Mouse (Mus musculus) thymus, postnatal 10 days (tissue): ENCODE measurements at regions not wholly inside any gene's neighbourhood (a gene's known extent, or its start where the extent isn't known, plus 50 kb on each side); places are given as distances from the start of the nearest gene placed in this dataset.
A peak's percentile ranks its signal among the peaks of the same experiment; 100 is the strongest.

Experiments used
- DNase-seq, 2 experiments: peaks; one replicate each; pipeline ENCODE4 v3.0.0; 2021; ENCODE audit warnings: low spot score in 2 of 2

DNA sequence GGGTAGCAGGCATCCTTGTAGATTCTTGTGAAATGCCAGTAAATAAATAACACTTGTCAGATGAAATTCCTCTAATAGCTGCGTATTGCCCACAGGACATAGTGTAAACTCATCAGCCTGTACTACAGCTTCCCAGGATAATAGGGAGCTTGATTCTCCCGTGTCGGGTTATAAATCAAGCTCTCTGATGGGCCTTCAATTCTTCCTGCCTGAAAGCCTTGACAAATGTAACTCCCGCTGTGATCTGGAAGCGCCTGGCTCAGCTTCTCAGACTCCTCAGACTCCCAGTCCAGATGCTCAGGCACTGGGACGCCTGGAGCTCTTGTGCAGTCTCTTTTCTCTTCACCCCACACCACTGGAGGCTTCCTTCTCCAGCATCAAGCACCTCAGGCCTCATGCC, 151.3 kb downstream of the Fam76b start:
- DNase-seq = no peak

- no peak for DNase-seq
Measured at GRCm38 (mm10) chr9:13987486-13987885, 160.0 kb downstream of the Fam76b start.

DNA sequence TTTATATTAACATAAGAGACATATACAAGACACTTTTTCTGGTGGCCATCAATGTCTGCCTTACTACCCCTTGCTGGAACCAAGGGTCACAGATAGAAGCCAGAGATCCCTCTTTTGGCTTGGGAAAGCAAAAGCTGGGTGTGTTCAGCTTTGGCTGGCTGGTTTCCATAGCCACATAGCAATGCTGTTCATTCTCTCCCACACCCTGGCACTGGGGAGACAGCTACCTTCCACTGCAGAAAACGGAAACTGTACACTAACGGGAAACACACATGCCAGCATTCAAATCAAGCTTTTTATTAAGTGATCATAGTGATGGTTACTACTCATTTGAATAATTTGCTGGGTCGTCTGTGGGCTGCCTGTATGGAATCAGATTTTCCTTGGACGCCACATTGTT, 161.4 kb downstream of the Fam76b start:
- DNase-seq = no peak

DNA sequence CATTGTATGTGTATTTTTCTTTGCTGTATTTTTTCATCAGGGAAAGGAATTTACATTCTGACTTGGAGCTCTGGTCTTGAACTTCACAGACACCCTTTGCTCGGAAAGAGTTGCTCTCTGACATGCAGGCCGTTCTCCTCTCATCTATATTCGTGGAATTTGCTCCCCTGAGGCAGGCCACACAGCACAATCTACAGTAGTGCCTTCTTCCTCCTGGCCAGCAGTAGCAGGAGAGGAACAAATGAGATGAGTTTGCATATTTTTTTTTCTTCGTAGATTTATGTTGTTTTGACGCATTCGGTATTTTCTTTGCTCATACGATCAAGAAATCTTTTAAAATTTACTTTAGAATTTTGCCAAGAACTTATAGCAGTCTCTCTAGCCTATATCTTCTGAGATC, 163.4 kb downstream of the Fam76b start:
- no peak for DNase-seq

DNA sequence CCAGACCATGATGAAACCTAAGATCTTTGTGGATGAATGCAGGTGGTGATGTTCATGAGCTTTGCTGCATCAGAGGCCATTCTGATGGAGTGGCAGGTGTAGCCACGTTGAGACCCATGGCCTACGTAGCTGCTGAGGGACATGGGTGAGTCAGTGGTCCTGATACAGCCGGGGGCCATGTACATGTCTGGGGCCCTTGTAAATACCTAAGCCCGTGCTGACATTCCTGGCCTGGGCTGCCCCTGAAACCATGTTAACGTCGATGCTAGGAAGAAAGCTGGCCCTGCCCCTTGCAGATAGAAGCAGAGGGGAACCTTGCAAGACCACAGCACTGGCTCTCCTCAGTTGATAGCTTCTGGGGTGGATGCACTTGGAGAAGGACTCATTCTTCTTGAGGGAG, 165.2 kb downstream of the Fam76b start:
- DNase-seq = no peak

DNA sequence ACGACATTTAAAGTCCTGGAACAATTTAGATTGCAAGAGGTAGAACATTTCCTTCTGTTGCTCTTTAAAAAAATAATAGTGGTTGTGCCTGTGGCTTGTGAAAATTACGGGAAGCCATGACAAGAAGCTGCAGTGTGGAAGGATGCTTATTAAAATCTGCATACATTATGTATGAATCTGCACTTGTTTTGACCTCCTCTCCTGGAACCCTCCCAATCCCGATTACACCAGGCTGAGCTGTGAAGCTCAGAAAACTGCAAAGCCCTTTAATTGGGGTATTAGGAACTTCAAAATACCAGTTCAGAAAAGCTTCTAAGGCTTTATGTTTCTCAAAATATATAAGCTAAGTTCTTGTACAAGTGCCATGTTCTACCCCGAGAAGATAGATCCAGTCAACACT, 171.8 kb downstream of the Fam76b start:
- no peak for DNase-seq

DNA sequence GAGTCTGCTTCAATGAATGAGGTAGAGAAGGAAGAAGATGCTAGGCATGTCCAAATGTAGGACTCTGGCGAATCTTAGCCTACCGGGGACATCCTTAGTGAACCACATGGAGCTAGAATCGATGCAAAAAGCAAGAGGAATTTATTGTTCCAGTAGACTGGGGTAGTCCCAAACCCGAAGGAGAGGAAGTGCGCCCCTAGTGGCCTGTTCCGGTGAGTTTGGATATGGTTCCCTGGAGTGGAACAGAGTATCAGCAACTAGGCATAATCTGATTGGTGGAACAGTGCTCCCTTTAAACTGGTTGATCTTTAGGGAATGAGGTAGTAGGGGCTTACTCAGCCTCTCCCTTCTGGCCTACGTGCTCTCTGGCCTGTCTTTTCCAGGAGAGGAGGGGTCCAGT, 174.0 kb downstream of the Fam76b start:
- peak in 1 of 2 experiments; percentile 32 for DNase-seq

GRCm38 (mm10) chr9:14002236-14002635, 174.7 kb downstream of the Fam76b start:
- no peak for DNase-seq

GRCm38 (mm10) chr9:14003163-14003562, 175.6 kb downstream of the Fam76b start:
- DNase-seq = no peak

- DNase-seq = no peak
Measured at GRCm38 (mm10) chr9:14006233-14006984, 178.9 kb downstream of the Fam76b start.

GRCm38 (mm10) chr9:14009451-14009850, 181.9 kb downstream of the Fam76b start:
- no peak for DNase-seq

DNA sequence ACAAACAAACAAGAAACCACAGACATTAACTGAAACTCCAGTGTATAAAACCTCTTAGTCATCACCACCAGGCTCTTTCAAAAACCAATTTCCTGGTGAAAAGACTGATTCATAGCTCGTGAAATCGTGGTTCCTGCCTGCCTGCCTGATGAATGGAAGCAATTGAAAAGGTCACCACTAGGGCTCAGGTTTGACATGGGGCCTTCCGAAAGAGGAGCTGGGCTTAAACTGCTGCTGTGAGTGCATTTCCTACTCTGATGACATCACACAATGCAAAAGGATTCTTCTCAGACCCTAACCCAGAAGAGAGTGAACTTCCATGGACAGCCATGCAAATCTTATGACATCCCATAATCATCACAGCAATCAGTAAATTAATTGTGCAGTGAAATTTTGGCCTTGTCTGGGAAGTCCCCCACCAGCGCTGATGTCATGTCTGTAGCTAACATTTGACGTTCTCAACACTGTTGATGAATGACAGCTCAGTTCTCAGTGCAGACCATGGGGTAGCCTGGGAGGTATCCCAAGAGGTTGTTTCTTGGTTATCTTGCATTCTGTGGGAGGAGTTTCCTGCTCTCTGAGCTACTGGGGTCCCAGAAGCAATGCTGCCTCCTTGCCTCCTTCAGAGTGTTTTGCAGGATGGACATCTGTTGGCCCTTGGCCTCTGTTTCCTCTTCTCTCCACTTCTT, 182.9 kb downstream of the Fam76b start:
- DNase-seq = peak in 1 of 2 experiments; percentile 23

GRCm38 (mm10) chr9:14024216-14024615, 196.7 kb downstream of the Fam76b start:
- DNase-seq = no peak

GRCm38 (mm10) chr9:14024701-14025100, 197.2 kb downstream of the Fam76b start:
- DNase-seq = no peak

DNA sequence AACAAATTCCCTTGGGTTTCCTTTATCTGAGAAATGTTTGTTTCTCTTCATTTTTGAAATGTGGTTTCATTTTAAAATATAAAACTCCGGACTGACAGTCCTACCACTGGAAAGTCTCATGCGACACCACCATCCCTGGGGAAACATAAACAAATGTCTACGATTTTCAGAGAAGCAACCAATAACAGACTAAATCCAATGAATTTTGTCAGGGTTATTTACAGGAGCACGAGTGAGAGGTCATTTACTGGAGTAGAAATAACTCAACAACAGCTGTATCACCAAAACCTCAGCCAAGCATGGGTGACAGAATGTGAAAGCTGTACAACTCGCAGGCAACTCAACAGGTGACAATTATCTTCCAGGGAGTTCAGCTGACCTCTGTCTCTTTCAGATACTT, 200.5 kb downstream of the Fam76b start:
- no peak for DNase-seq

GRCm38 (mm10) chr9:14031358-14032047, 204.0 kb downstream of the Fam76b start:
- DNase-seq = no peak

DNA sequence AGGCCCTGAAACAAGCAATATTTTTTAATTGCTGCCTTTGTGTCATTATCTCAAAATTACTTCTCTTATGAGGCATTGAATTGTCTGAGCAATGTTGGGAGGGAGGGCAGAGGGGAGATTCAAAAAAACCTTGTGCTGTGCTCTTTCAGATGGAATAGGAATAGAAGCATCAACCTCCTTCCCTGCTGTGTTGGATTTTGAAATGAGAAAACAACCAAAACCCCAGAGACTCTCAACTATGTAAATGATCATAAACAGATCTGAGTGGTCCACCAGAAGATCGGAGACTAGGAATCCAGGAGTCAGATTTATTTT, 204.5 kb downstream of the Fam76b start:
- DNase-seq = no peak

GRCm38 (mm10) chr9:14035526-14035925, 208.0 kb downstream of the Fam76b start:
- DNase-seq = no peak

DNA sequence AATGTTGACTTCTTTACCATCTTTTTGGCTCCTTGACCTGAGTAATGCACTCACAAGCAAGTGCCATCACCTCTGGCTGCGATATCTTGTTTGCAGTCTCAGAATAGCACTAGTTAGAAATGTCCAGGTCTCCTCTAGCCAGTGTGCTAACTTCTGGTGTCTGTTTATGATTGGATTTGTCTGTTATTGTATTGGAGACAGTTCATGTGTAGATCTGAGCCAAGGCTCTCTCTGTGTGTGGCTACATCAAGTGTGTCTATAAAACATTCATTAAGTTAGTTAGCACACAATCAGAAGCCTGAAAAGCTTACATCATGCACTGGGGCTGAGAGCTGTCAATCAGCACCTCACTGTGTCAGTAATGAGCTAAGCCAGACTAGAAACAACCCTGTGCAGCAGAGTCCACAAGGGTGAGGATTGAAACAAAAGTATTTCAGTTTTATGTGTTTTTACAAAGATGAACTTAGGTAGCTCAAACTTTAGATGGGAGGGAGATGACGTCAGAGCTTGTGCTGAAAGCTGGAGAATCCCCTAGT, 214.5 kb downstream of the Fam76b start:
- DNase-seq = no peak

GRCm38 (mm10) chr9:14048224-14048623, 220.7 kb downstream of the Fam76b start:
- no peak for DNase-seq

GRCm38 (mm10) chr9:14053704-14054103, 221.2 kb upstream of the Sesn3 start:
- no peak for DNase-seq

- DNase-seq = no peak
Measured at GRCm38 (mm10) chr9:14056410-14057172, 218.3 kb upstream of the Sesn3 start.
